Comparison of ENCODE assay signal across 4 mouse cellular contexts in the genomic region with DNA sequence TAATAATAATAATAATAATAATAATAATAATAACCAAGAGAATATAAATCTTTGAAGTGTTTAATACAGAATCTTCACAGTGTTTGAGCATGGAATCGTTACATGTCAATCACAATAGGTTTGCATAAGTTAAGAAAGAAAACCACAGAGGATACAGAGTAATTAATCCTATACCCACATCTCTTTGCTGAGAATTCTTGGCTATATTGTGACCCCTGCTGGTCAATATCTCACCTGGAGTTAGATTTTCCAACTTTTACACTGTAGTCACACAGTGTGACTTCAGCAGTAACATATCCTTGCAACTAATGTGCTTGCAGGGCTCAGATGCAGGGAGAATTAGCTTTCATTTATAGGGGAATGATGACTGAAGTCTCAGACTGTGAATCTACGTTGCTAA.
A peak's percentile ranks its signal among the peaks of the same experiment; 100 is the strongest.
ATAC-seq lines count a peak whose summit lies in the region.

No protein-coding gene starts in this region.

- ATAC-seq in common myeloid progenitor, adult 5-6 weeks (replicated peaks; ENCODE audit: low read depth, poor library complexity, severe bottlenecking): peak; percentile 78
- ATAC-seq in granulocyte monocyte progenitor cell, adult 5-6 weeks (replicated peaks; ENCODE audit: poor library complexity, severe bottlenecking): peak; percentile 67
- ATAC-seq in megakaryocyte, adult 5-6 weeks (ENCODE audit: poor library complexity, severe bottlenecking): peak; percentile 24; the same call in 1 of the 2 replicates
- ATAC-seq in megakaryocyte progenitor cell, adult 5-6 weeks (replicated peaks; ENCODE audit: poor library complexity): peak; percentile 70

Comparison
In these comparisons a context has a peak if more than half of its experiments do, and no peak if none do; other contexts are left out.
1. Peak in every context shown above with its lines: ATAC-seq.
2. ATAC-seq: peak in every context shown above with its lines; median percentile 78 in common myeloid progenitor, adult 5-6 weeks; 70 in megakaryocyte progenitor cell, adult 5-6 weeks; 67 in granulocyte monocyte progenitor cell, adult 5-6 weeks; 24 in megakaryocyte, adult 5-6 weeks.